ENCODE assay signal across 20 mouse cellular contexts in genomic region chr2:48694509-48694908, GRCm38 (mm10).
"Had no signal": no experiment of that assay in that cellular context is flagged by ENCODE, and none has a peak within 500 bp of the region (broad histone marks: within the 10 kb centered on the region; RNA-seq: fewer than 3 reads in every experiment).

No protein-coding gene starts in this region.

- H3K4me2 ChIP-seq: lung, embryonic 14.5 days; midbrain, embryonic 11.5 days; midbrain, embryonic 13.5 days; midbrain, embryonic 15.5 days; neural tube, embryonic 13.5 days; neural tube, embryonic 15.5 days had no signal

- H3K36me3 ChIP-seq: midbrain, embryonic 13.5 days; midbrain, embryonic 15.5 days; neural tube, embryonic 13.5 days; neural tube, embryonic 15.5 days had no signal

- H3K4me3 ChIP-seq: megakaryocyte, embryonic 14.5 days; midbrain, embryonic 13.5 days; midbrain, embryonic 15.5 days; myocyte; neural tube, embryonic 13.5 days; neural tube, embryonic 15.5 days had no signal

- H3K27ac ChIP-seq: liver, embryonic 14.5 days; midbrain, embryonic 13.5 days; midbrain, embryonic 15.5 days; neural tube, embryonic 13.5 days; neural tube, embryonic 15.5 days had no signal

- H3K4me1 ChIP-seq: megakaryocyte, embryonic 14.5 days; midbrain, embryonic 13.5 days; midbrain, embryonic 15.5 days; neural tube, embryonic 13.5 days; neural tube, embryonic 15.5 days had no signal

- DNase-seq: lung, adult 18-20 months; lung, embryonic 14.5 days; lung, postnatal 10 days; lung, postnatal 4 days; retina, postnatal 1 day; right cerebral cortex, adult 18-20 months; right cerebral cortex, postnatal 25 days; right cerebral cortex, postnatal 4 days; spleen, adult 18-20 months; thymus, adult 2 months; thymus, postnatal 25 days; thymus, postnatal 4 days had no signal

- H3K27me3 ChIP-seq: megakaryocyte, embryonic 14.5 days; midbrain, embryonic 13.5 days; midbrain, embryonic 15.5 days; neural tube, embryonic 13.5 days; neural tube, embryonic 15.5 days had no signal

- ATAC-seq: midbrain, embryonic 13.5 days; midbrain, embryonic 15.5 days had no signal

- H3K9ac ChIP-seq: liver, embryonic 14.5 days; lung, embryonic 14.5 days; midbrain, embryonic 13.5 days; midbrain, embryonic 15.5 days; neural tube, embryonic 13.5 days; neural tube, embryonic 15.5 days had no signal

- H3K9me3 ChIP-seq: midbrain, embryonic 13.5 days; midbrain, embryonic 15.5 days; neural tube, embryonic 13.5 days; neural tube, embryonic 15.5 days had no signal
